Mouse (Mus musculus): ENCODE data around the gene Arhgef17.

- TF ChIP-seq CTCF (conservative IDR thresholded peaks at IDR 0.05; ENCODE audit: low read length) (no peak), POU5F1 (IDR thresholded peaks at IDR 0.05; ENCODE audit: borderline replicate concordance, low read length) (no peak)
These were observed 94.2 kb downstream of the Arhgef17 start for GRCm38 (mm10) chr7:100837701-100838100.

Data from E14TG2a.4 (cell line).